Mouse (Mus musculus) liver, embryonic 16.5 days (tissue): Measurements from ENCODE around the gene Cma2. TPM values are rescaled to one million over a fixed set of nuclear protein-coding genes. Genes with fewer than 3 reads are reported as not detected.

Experiments used
- ATAC-seq: fragments of 200-750 bp; cut with Nextera tagmentation; 2 replicates; pipeline ENCODE4 v1.8.0; 2017; ENCODE audit warnings: low read depth, mild to moderate bottlenecking, moderate number of reproducible peaks, moderate library complexity
- H3K27ac ChIP-seq: fragments of 300-500 bp; sonication (generic); 2 replicates; pipeline ENCODE4 v1.5.1; 2014; ENCODE audit warnings: mild to moderate bottlenecking, low read length
- H3K27me3 ChIP-seq: fragments of 300-500 bp; sonication (generic); 2 replicates; pipeline ENCODE4 v1.6.1; 2014; ENCODE audit warnings: low read depth, low read length, mixed read lengths; ENCODE audit not compliant: control insufficient read depth, insufficient read depth
- H3K36me3 ChIP-seq: fragments of 300-500 bp; sonication (generic); 2 replicates; pipeline ENCODE4 v1.6.1; 2014; ENCODE audit warnings: mild to moderate bottlenecking; ENCODE audit not compliant: control insufficient read depth, insufficient read depth
- H3K4me1 ChIP-seq: fragments of 300-500 bp; sonication (generic); 2 replicates; pipeline ENCODE4 v1.6.1; 2014; ENCODE audit warnings: low read depth, low read length, mixed read lengths; ENCODE audit not compliant: control insufficient read depth
- H3K4me2 ChIP-seq: fragments of 300-500 bp; sonication (generic); 2 replicates; pipeline ENCODE4 v1.6.1; 2014; ENCODE audit warnings: low read depth, low read length, mixed read lengths
- H3K4me3 ChIP-seq: fragments of 300-500 bp; sonication (generic); 2 replicates; pipeline ENCODE4 v1.5.1; 2014; ENCODE audit warnings: low read depth, mild to moderate bottlenecking, low read length
- H3K9ac ChIP-seq: fragments of 300-500 bp; sonication (generic); 2 replicates; pipeline ENCODE4 v1.6.1; 2014; ENCODE audit warnings: low read depth, low read length
- H3K9me3 ChIP-seq: fragments of 300-500 bp; sonication (generic); replicated peaks from 2 replicates; pipeline ENCODE4 v1.6.1; 2016; ENCODE audit warnings: low read length; ENCODE audit not compliant: control insufficient read depth
- WGBS: fragments of 180-500 bp; shearing (Covaris S2); extraction: QIAGEN DNeasy Blood & Tissue Kit; methylation state at CpG from one replicate; pipeline ENCODE4 v1.1.7; 2014; ENCODE audit not compliant: insufficient replicate concordance; 5-methylcytosine and 5-hydroxymethylcytosine counted together
- polyA plus RNA-seq: library from polyadenylated mRNA; unstranded; fragments of >200 nt; fragmentation: Nextera tagmentation; extraction: Ambion mirVana; gene quantifications from 2 replicates; pipeline ENCODE4 v1.2.1, GENCODE M21; 2015

The Cma2 gene
- polyA plus RNA-seq: not detected in 2 replicates

DNA sequence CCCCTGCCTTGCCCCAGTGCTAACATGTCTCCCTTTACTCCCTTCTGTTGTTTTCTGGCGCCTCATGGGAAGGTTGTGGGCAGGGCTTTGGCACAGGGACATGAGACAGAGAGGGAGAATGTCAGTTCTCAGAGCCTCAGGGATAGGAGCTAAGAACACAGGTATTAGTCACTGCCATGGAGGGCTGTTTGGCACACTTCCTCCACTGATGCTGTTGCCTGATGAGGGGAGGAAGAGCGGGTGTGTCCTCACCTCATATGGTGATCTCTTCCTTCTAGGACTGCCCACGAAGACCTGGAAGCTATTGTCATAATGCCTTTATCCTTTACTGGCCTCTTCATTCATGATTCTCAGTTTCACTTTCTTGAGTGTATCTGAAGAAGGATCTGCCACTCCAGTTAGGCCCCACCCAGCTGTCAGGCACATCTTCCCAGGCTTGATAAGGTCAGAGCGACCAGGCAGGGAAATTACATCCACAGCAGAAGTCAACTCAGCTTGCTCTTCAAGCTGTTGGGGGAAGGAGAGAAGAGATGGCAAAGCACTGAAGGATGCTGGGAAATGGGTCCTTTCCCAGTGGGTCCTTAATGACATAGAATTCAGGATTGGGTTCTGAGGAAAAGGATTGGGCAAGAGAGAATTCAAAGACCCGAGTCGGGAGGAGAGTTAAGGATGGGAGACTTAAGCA is at the start of gene Cma2:
Cma2 (plus strand) TSS at position 635 of the 685 bp plus-strand sequence.
- Histone ChIP-seq H3K27me3 (no peaks in the 10 kb centered on the region), H3K27ac (no peak within 1 kb of the TSS), H3K36me3 (no peaks in the 10 kb centered on the region), H3K4me2 (no peak within 1 kb of the TSS), H3K9ac (no peak within 1 kb of the TSS), H3K4me3 (no peak within 1 kb of the TSS), H3K9me3 (no peaks in the 10 kb centered on the region), H3K4me1 (no peaks in the 10 kb centered on the region; the same call in 1 of the 2 replicates)
- no peak for ATAC-seq
- WGBS: 53% methylated on average over 6 of the region's 6 CpGs

DNA sequence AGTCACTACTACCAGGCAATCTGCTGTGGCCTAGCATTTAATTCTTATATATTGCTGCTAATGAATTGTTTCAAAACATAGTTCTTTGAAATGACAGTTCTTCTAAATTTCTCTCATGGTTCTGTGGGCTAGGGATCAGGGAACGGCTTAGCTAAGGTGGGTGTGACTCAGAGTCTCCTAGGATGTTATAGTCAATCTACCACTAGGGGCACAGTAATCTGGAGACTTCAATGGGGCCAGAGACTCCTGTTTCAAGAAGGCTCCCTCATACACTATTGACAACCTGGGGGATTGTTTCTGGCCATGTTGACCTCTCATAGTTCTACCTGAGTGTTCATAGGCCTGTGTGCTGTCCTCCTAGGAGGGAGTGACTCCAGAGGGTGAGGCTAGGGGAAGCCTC is 45.3 kb upstream of the Cma2 start:
- 11% methylated on average over 1 of the region's 1 CpGs for WGBS
- Histone ChIP-seq H3K4me2 (no peak overlapping the region), H3K27ac (no peak overlapping the region), H3K9me3 (no peaks in the 10 kb centered on the region), H3K4me1 (no peaks in the 10 kb centered on the region; the same call in 1 of the 2 replicates), H3K36me3 (no peaks in the 10 kb centered on the region), H3K9ac (no peak overlapping the region), H3K4me3 (no peak overlapping the region), H3K27me3 (no peaks in the 10 kb centered on the region)
- ATAC-seq: no peak

DNA sequence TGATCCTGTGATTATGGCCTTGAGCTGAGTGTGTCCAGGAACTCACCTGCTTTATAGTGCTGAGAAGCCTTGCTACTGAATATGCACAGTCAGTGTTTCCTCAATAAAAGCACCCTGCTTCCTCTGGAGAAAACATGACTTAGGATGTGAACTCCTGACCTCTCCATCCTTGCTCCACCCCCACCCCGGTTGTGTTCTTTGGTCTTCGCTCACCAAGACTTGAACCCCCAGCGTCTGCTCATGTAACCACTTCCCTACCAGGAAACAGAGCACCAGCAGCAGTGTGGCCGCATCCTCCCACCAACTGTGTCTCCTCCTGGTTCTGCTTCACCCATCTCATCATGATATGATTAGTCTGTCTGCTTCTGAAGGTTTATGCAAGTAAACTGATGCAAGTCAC is 37.4 kb upstream of the Cma2 start:
- Histone ChIP-seq H3K4me2 (no peak overlapping the region), H3K9ac (no peak overlapping the region), H3K36me3 (no peaks in the 10 kb centered on the region), H3K27ac (no peak overlapping the region), H3K9me3 (no peaks in the 10 kb centered on the region), H3K4me3 (no peak overlapping the region), H3K4me1 (no peaks in the 10 kb centered on the region), H3K27me3 (no peaks in the 10 kb centered on the region)
- 20% methylated on average over 4 of the region's 4 CpGs for WGBS
- no peak for ATAC-seq

DNA sequence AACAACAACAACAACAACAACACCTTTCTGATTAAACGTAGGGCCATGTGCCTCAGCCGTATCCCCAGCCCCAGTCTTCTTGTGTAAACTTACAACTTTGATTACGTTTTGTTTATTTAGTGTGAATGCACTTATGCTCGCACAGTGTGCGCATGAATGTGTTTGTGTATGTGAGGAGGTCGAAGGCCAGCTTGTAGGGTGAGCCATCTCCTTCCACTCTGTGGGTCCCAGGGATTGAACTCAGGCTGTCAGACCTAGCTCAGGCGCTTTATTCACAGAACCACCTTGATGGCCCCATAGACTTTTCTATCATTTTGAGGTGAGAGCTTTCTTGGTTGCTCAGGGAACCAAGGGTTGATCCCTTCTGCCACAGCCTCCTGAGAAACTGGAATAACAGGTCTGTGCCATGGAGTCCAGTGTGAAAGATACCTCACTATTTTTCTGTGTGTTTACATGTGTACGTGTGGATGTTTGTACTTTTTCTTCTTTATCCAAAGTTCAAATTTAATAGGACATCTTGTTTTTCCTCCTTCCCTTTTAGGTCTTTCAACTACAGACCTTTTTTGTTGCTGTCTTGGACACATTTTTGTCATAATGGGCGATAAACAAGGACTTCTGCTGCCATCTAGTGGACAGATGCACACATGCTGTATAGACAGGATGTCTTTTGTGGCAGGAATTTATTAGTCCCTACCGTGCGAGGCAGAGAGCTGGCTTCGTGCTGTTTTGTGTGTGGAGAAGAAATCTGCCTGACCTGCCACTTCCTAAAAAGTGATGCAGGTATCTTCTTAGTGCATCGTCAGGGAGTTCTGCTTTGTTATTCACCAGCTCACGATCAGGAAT is 32.3 kb upstream of the Cma2 start:
- H3K4me2 ChIP-seq: no peak overlapping the region
- H3K27ac ChIP-seq: no peak overlapping the region
- H3K36me3 ChIP-seq: no peaks in the 10 kb centered on the region
- no peaks in the 10 kb centered on the region for H3K9me3 ChIP-seq
- ATAC-seq: no peak
- H3K9ac ChIP-seq: no peak overlapping the region
- H3K4me3 ChIP-seq: no peak overlapping the region
- peaks cover 14% of the 10 kb centered on the region for H3K4me1 ChIP-seq
- no peaks in the 10 kb centered on the region for H3K27me3 ChIP-seq
- whole genome bisulfite sequencing: 32% methylated on average over 14 of the region's 14 CpGs

DNA sequence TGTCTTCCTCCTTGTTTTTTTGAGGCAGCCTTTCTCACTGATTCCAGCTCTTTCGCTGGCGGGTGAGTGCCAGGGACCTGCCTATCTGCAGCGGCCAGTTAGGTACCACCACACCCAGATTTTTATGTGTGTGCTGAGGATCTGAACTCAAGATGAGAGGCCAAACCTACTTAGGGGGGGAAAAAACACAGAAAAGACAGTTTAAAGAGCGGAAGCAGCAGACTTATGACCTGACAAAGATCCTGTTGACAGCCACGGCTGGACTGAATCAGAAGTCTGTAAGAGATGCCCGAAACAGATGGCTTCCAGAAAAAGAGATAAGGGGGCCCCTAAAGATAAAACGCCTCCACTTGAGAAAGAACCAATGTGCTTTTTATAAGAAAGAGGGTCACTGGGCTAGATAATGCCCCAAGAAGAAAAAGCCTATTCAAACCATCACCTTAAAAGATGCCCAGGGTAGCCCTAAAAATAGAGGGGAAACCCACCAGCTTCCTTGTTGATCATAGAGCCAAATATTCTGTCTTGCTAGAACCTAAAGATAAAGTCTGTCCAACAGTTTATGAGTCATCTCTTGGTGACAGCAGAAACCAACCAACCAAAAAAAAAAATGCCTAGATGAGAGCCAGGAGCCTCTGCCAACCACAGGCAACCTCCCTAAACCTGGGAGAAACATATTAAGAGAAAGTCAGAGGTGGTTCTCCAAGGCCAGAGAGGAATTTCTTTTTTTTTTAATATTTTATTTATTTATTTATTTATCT is 28.1 kb upstream of the Cma2 start:
- 13% methylated on average over 7 of the region's 7 CpGs for WGBS
- Histone ChIP-seq H3K36me3 (no peaks in the 10 kb centered on the region), H3K9me3 (no peaks in the 10 kb centered on the region), H3K27ac (peak overlapping the region; percentile 45), H3K4me3 (0 out of 2 replicates have a peak overlapping the region, but pooled peaks have one; percentile 4), H3K4me1 (peaks cover 17% of the 10 kb centered on the region), H3K4me2 (peak overlapping the region; percentile 34), H3K9ac (no peak overlapping the region), H3K27me3 (no peaks in the 10 kb centered on the region)
- peak; percentile 83 for ATAC-seq

DNA sequence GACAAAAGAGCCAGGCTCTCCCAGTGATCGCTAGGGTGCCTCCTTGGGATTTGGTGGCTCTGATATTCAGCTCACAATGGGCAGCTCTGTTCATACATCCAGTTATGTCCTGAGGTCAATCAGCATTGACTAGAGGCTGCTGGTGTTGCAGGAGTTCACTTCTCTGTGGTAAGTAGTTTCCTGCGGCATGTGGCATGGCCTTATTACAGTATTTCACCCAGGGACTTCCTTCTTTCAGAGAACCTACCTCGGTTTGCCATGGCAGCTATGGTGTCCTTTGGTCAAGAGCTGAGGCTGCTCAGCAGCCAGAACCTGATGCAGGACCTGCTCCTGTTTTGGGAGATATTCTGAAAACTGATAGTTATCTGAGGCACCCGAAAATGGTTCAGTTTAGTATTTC is 23.9 kb upstream of the Cma2 start:
- Histone ChIP-seq H3K9me3 (no peaks in the 10 kb centered on the region), H3K27me3 (no peaks in the 10 kb centered on the region), H3K4me1 (peaks cover 14% of the 10 kb centered on the region), H3K9ac (no peak overlapping the region), H3K36me3 (no peaks in the 10 kb centered on the region), H3K27ac (no peak overlapping the region), H3K4me2 (no peak overlapping the region), H3K4me3 (no peak overlapping the region)
- WGBS: 36% methylated on average over 4 of the region's 4 CpGs
- ATAC-seq: no peak

DNA sequence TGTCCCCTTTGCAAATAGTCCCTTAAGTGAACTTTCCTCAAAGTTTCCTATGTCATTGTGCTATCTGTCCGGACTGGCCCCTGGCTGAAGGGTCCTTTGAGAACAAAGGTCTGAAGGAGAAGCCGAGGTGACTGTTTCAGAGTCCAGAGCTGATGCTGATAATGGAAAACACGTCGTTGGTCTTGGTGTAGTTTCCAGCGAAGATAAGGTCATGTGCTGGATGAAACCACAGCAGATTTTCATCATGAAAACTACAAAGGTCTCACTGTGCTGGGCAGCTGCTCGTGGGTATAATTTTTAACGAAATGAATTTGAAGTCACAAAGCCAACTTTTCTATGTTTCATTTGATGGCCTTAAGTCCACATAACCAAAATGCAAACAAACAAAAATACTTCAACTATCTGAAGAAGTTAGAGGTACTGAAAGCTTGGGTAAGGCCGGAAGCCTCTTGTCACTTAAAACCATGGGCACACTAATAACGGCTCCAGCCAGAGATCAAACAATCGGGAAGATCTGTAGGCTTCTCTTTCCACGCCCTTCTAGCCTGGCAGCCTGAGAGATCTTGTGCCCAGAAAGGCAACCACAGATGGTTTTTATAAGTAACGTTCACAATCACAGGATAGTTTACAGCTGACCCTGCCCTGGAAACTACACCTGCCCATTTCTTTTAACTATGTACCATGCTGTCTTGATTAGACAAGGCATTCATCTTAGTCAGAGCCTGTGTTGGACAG is 21.4 kb upstream of the Cma2 start:
- H3K4me1 ChIP-seq: no peaks in the 10 kb centered on the region

DNA sequence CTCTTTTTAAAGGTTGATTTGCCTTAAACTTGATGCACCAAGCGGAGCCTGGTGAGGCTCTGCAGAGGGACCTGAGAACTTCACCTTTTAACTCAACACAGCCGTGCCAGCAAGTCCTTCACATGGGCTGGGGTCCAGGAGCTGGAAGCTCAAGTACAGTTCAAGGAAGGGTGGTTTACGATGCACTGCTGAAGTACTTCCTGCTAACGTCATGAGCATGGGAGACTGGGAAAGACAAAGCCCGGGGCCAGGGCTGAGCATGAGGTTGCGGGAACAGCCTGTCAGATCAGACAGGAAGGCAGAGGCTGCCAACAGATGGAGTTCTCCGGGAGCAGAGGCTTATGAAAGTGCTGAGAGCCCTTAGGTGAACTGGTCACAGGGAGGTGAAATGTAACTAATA is 17.2 kb upstream of the Cma2 start:
- no peak overlapping the region for H3K27ac ChIP-seq
- no peaks in the 10 kb centered on the region for H3K9me3 ChIP-seq
- ATAC-seq: no peak
- no peak overlapping the region for H3K4me3 ChIP-seq
- no peaks in the 10 kb centered on the region for H3K36me3 ChIP-seq
- H3K4me1 ChIP-seq: no peaks in the 10 kb centered on the region
- H3K4me2 ChIP-seq: no peak overlapping the region
- no peak overlapping the region for H3K9ac ChIP-seq
- H3K27me3 ChIP-seq: no peaks in the 10 kb centered on the region
- 34% methylated on average over 7 of the region's 7 CpGs for WGBS

More for the DNA sequence above, 21.4 kb upstream of the Cma2 start:
- 31% methylated on average over 12 of the region's 12 CpGs for WGBS
- Histone ChIP-seq H3K36me3 (no peaks in the 10 kb centered on the region), H3K27ac (no peak overlapping the region), H3K9me3 (no peaks in the 10 kb centered on the region), H3K4me3 (no peak overlapping the region), H3K27me3 (no peaks in the 10 kb centered on the region), H3K9ac (no peak overlapping the region), H3K4me2 (no peak overlapping the region)
- no peak for ATAC-seq
